Mouse (Mus musculus) liver, embryonic 14.5 days (tissue): ENCODE results near the gene Evx1. TPM values are rescaled to one million over a fixed set of nuclear protein-coding genes. Genes with fewer than 3 reads are reported as not detected.
"Not testable (repeated sequence)": the region's sequence is repeated elsewhere in the genome, so short reads cannot be mapped to it uniquely, and the experiment has no call there.

Experiments used
- ATAC-seq: fragments of 200-750 bp; cut with Nextera tagmentation; 2 replicates; pipeline ENCODE4 v1.8.0; 2017; ENCODE audit warnings: moderate number of reproducible peaks, mild to moderate bottlenecking, moderate library complexity; ENCODE audit not compliant: insufficient read depth
- DNase-seq, 3 experiments: peaks; one replicate each; pipeline ENCODE4 v3.0.0-alpha.2; 2012 to 2013; ENCODE audit warnings: low read depth in 3 of 3, low spot score in 3 of 3
- H3K27ac ChIP-seq: fragments of 300-500 bp; sonication (generic); 2 replicates; pipeline ENCODE4 v1.5.1; 2014; ENCODE audit warnings: moderate library complexity, mild to moderate bottlenecking, control low read depth, inconsistent platforms
- H3K27me3 ChIP-seq: fragments of 300-500 bp; sonication (generic); 2 replicates; pipeline ENCODE4 v1.6.1; 2014; ENCODE audit warnings: mild to moderate bottlenecking, low read length, moderate library complexity; ENCODE audit not compliant: control insufficient read depth, insufficient read depth
- H3K36me3 ChIP-seq: fragments of 300-500 bp; sonication (generic); replicated peaks from 2 replicates; pipeline ENCODE4 v1.6.1; 2014; ENCODE audit warnings: low read depth; ENCODE audit not compliant: control insufficient read depth, insufficient read depth
- H3K4me1 ChIP-seq, 2 experiments: fragments of 200-500 bp in 1 of 2; fragments of 300-500 bp in 1 of 2; sonication (generic) in 1 of 2; replicated peaks; 2 replicates each; pipeline ENCODE4 v1.6.1; 2012 to 2014; ENCODE audit warnings: antibody characterized with exemption in 1 of 2, inconsistent platforms in 1 of 2, low read length in 1 of 2; ENCODE audit not compliant: control insufficient read depth in 2 of 2, insufficient read depth in 2 of 2
- H3K4me2 ChIP-seq: fragments of 300-500 bp; sonication (generic); 2 replicates; pipeline ENCODE4 v1.6.1; 2014; ENCODE audit warnings: low read depth, mild to moderate bottlenecking, control low read depth, moderate library complexity
- H3K4me3 ChIP-seq, 2 experiments: fragments of 200-500 bp in 1 of 2; fragments of 300-500 bp in 1 of 2; sonication (generic) in 1 of 2; 2 replicates each; pipeline ENCODE4 v1.5.1; 2012 to 2014; ENCODE audit warnings: low read depth in 2 of 2, low read length in 2 of 2, mild to moderate bottlenecking in 2 of 2, control low read depth in 1 of 2, inconsistent platforms in 1 of 2, moderate library complexity in 1 of 2; ENCODE audit not compliant: insufficient read depth in 1 of 2
- H3K9ac ChIP-seq: fragments of 300-500 bp; sonication (generic); replicated peaks from 2 replicates; pipeline ENCODE4 v1.6.1; 2014; ENCODE audit warnings: mild to moderate bottlenecking, control low read depth, moderate library complexity
- H3K9me3 ChIP-seq: fragments of 300-500 bp; sonication (generic); 2 replicates; pipeline ENCODE4 v1.6.1; 2016; ENCODE audit warnings: low read length, mixed read lengths; ENCODE audit not compliant: control insufficient read depth
- CTCF ChIP-seq: IDR thresholded peaks from 2 replicates; pipeline ENCODE4 v1.5.1; 2016; ENCODE audit warnings: antibody characterized with exemption, low read depth, control low read depth
- EP300 ChIP-seq: IDR thresholded peaks from 2 replicates; pipeline ENCODE4 v1.6.1; 2016; ENCODE audit warnings: antibody characterized with exemption, low read depth
- WGBS: fragments of 180-500 bp; shearing (Covaris S2); extraction: QIAGEN DNeasy Blood & Tissue Kit; methylation state at CpG from one replicate; pipeline ENCODE4 v1.1.7; 2014; ENCODE audit not compliant: insufficient replicate concordance; 5-methylcytosine and 5-hydroxymethylcytosine counted together
- polyA plus RNA-seq, 2 experiments: library from polyadenylated mRNA; depleted of rRNA in 1 of 2; stranded (reverse) in 1 of 2; unstranded in 1 of 2; fragments of >200 nt; fragmentation: Nextera tagmentation in 1 of 2; extraction: Ambion mirVana in 1 of 2; gene quantifications; 2 replicates each; pipeline versions ENCODE4 v1.2.1 to v1.2.3; 2012 to 2014

The Evx1 gene
- polyA plus RNA-seq, 2 experiments, result not detected

GRCm38 (mm10) chr6:52320966-52321825, 7.9 kb downstream of the Evx1 start:
- WGBS, result 10% methylated on average over 12 of the region's 12 CpGs
- ATAC-seq, result no peak
- H3K27me3 ChIP-seq, result peaks cover 83% of the 10 kb centered on the region
- no peaks in the 10 kb centered on the region for H3K4me1 ChIP-seq
- H3K9me3 ChIP-seq, result no peaks in the 10 kb centered on the region
- no peak overlapping the region for H3K4me2 ChIP-seq
- TF ChIP-seq EP300 (no peak), CTCF (no peak)
- H3K27ac ChIP-seq, result no peak overlapping the region
- H3K9ac ChIP-seq, result no peak overlapping the region
- no peak overlapping the region for H3K4me3 ChIP-seq
- H3K36me3 ChIP-seq, result no peaks in the 10 kb centered on the region
- no peak for DNase-seq

DNA sequence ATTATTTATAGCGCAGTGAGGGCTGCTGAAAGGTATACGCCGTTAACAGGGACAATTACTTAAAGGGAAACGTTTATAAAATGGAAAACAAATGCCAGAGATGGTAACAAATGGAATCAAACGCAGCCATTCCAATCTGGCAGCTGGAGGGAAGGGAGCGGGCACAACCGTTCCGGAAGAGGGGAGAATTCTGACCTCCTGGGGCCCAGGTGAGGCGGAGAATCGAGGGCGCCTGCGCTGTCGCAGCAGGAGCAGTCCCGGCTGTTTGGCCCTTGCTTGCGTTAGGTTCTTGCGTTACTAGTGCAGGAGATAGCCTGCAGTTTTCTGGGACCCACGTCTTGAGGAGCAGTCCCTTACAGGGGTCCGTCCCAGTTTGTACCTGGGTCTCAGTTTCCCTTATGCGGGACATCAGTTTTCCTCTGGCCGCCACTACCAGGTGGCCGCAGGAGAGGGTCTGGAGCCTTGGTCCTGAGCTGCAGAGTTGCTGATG, 8.6 kb downstream of the Evx1 start:
- Histone ChIP-seq H3K27ac (no peak overlapping the region), H3K4me3 (no peak overlapping the region), H3K4me2 (no peak overlapping the region), H3K36me3 (no peaks in the 10 kb centered on the region), H3K27me3 (peaks cover 76% of the 10 kb centered on the region), H3K9ac (no peak overlapping the region), H3K4me1 (no peaks in the 10 kb centered on the region), H3K9me3 (no peaks in the 10 kb centered on the region)
- ATAC-seq (no peak), DNase-seq (no peak)
- TF ChIP-seq CTCF (no peak), EP300 (no peak)
- 3% methylated on average over 21 of the region's 21 CpGs for WGBS

GRCm38 (mm10) chr6:52322721-52323215, 9.5 kb downstream of the Evx1 start:
- Histone ChIP-seq H3K27ac (no peak overlapping the region), H3K4me2 (no peak overlapping the region), H3K4me3 (no peak overlapping the region), H3K36me3 (no peaks in the 10 kb centered on the region), H3K4me1 (no peaks in the 10 kb centered on the region), H3K9ac (no peak overlapping the region), H3K27me3 (peaks cover 67% of the 10 kb centered on the region), H3K9me3 (no peaks in the 10 kb centered on the region)
- ATAC-seq (no peak), DNase-seq (no peak)
- 5% methylated on average over 16 of the region's 16 CpGs for WGBS
- TF ChIP-seq CTCF (no peak), EP300 (no peak)

- TF ChIP-seq EP300 (no peak), CTCF (no peak)
- no peak for DNase-seq
- Histone ChIP-seq H3K27me3 (peaks cover 62% of the 10 kb centered on the region), H3K4me1 (no peaks in the 10 kb centered on the region), H3K4me3 (no peak overlapping the region), H3K9ac (no peak overlapping the region), H3K36me3 (no peaks in the 10 kb centered on the region), H3K9me3 (no peaks in the 10 kb centered on the region), H3K27ac (no peak overlapping the region), H3K4me2 (no peak overlapping the region)
- no peak for ATAC-seq
- WGBS, result 9% methylated on average over 10 of the region's 10 CpGs
Observed at GRCm38 (mm10) chr6:52323292-52323691, 10.0 kb downstream of the Evx1 start.

DNA sequence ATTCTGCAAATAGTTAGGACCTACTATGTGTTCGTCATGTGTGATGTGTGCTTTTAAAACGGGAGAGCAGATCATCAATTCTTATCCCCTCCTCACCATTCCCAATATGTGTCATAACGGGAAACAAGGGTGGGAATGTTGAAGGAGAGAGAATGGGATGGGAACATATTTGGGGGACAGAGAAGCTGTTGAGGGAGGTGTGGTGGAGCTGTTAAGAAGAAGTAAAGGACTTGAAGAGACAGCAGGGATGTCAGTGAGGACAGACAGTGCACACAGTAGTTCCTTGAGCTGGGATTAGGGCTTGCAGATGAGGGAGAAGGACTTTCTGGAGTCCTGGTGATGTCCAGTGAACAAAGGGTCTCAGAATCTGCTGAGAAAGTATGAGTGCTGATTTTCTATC, 10.8 kb downstream of the Evx1 start:
- no peak for ATAC-seq
- H3K27ac ChIP-seq, result no peak overlapping the region
- 46% methylated on average over 3 of the region's 3 CpGs for WGBS
- DNase-seq, result no peak
- H3K9ac ChIP-seq, result no peak overlapping the region
- no peaks in the 10 kb centered on the region for H3K9me3 ChIP-seq
- no peak overlapping the region for H3K4me3 ChIP-seq
- H3K27me3 ChIP-seq, result peaks cover 54% of the 10 kb centered on the region
- TF ChIP-seq EP300, result no peak
- TF ChIP-seq CTCF, result no peak
- H3K4me2 ChIP-seq, result no peak overlapping the region
- no peaks in the 10 kb centered on the region for H3K4me1 ChIP-seq
- H3K36me3 ChIP-seq, result no peaks in the 10 kb centered on the region

DNA sequence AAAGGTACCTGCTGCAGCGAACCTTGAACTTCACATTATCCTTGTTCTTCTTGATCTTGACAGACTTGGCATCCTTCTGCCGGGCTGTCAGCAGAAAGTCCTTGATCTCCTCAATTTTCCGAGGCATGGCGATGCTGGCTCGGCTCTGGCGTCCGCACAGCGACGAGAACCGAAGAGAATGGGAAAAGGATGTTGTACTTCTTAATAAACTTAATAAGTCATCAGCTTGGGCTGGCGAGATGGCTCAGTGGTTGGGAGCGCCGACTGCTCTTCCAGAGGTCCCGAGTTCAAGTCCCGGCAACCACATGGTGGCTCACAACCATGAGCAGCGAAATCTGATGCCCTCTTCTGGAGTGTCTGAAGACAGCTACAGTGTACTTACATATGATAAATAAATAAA, 33.5 kb downstream of the Evx1 start:
- WGBS, result 78% methylated on average over 16 of the region's 16 CpGs
- H3K9ac ChIP-seq, H3K4me1 ChIP-seq, ATAC-seq, H3K27ac ChIP-seq, H3K4me2 ChIP-seq, DNase-seq, H3K27me3 ChIP-seq, H3K4me3 ChIP-seq, H3K9me3 ChIP-seq, H3K36me3 ChIP-seq: not testable (repeated sequence)
